Mouse (Mus musculus) neural tube, embryonic 14.5 days (tissue): ENCODE results near the gene Ampd3. TPM values are rescaled to one million over a fixed set of nuclear protein-coding genes. Genes with fewer than 3 reads are reported as not detected.

ENCODE experiments used
- ATAC-seq: fragments of 200-750 bp; cut with Nextera tagmentation; 2 replicates; pipeline ENCODE4 v1.8.0; 2017; ENCODE audit warnings: low read depth, mild to moderate bottlenecking, moderate TSS enrichment, moderate library complexity
- H3K27ac ChIP-seq: fragments of 300-500 bp; sonication (generic); 2 replicates; pipeline ENCODE4 v1.5.1; 2014; ENCODE audit warnings: low read depth, mild to moderate bottlenecking, control low read depth, low read length, moderate library complexity, mixed read lengths
- H3K27me3 ChIP-seq: fragments of 300-500 bp; sonication (generic); 2 replicates; pipeline ENCODE4 v1.6.1; 2014; ENCODE audit warnings: low read length; ENCODE audit not compliant: control insufficient read depth, insufficient read depth
- H3K36me3 ChIP-seq: fragments of 300-500 bp; sonication (generic); 2 replicates; pipeline ENCODE4 v1.6.1; 2014; ENCODE audit warnings: low read length, mixed read lengths; ENCODE audit not compliant: control insufficient read depth, insufficient read depth
- H3K4me1 ChIP-seq: fragments of 300-500 bp; sonication (generic); 2 replicates; pipeline ENCODE4 v1.6.1; 2014; ENCODE audit warnings: low read length; ENCODE audit not compliant: control insufficient read depth, insufficient read depth
- H3K4me2 ChIP-seq: fragments of 300-500 bp; sonication (generic); 2 replicates; pipeline ENCODE4 v1.6.1; 2014; ENCODE audit warnings: mild to moderate bottlenecking, low read depth, low read length, control low read depth
- H3K4me3 ChIP-seq: fragments of 300-500 bp; sonication (generic); 2 replicates; pipeline ENCODE4 v1.5.1; 2014; ENCODE audit warnings: low read depth, low read length, control low read depth, mixed read lengths
- H3K9ac ChIP-seq: fragments of 300-500 bp; sonication (generic); replicated peaks from 2 replicates; pipeline ENCODE4 v1.6.1; 2014; ENCODE audit warnings: low read depth, mild to moderate bottlenecking, control low read depth, low read length, mixed read lengths
- H3K9me3 ChIP-seq: fragments of 300-500 bp; sonication (generic); 2 replicates; pipeline ENCODE4 v1.6.1; 2016; ENCODE audit warnings: low read length; ENCODE audit not compliant: control insufficient read depth
- WGBS: fragments of 180-500 bp; shearing (Covaris S2); extraction: QIAGEN DNeasy Blood & Tissue Kit; methylation state at CpG from one replicate; pipeline ENCODE4 v1.1.7; 2014; 5-methylcytosine and 5-hydroxymethylcytosine counted together
- polyA plus RNA-seq: library from polyadenylated mRNA; unstranded; fragments of >200 nt; fragmentation: Nextera tagmentation; extraction: Ambion mirVana; gene quantifications from 2 replicates; pipeline ENCODE4 v1.2.1, GENCODE M21; 2014

The Ampd3 gene
- polyA plus RNA-seq, 1 experiment from 2014 or later, result 10.9 TPM

DNA sequence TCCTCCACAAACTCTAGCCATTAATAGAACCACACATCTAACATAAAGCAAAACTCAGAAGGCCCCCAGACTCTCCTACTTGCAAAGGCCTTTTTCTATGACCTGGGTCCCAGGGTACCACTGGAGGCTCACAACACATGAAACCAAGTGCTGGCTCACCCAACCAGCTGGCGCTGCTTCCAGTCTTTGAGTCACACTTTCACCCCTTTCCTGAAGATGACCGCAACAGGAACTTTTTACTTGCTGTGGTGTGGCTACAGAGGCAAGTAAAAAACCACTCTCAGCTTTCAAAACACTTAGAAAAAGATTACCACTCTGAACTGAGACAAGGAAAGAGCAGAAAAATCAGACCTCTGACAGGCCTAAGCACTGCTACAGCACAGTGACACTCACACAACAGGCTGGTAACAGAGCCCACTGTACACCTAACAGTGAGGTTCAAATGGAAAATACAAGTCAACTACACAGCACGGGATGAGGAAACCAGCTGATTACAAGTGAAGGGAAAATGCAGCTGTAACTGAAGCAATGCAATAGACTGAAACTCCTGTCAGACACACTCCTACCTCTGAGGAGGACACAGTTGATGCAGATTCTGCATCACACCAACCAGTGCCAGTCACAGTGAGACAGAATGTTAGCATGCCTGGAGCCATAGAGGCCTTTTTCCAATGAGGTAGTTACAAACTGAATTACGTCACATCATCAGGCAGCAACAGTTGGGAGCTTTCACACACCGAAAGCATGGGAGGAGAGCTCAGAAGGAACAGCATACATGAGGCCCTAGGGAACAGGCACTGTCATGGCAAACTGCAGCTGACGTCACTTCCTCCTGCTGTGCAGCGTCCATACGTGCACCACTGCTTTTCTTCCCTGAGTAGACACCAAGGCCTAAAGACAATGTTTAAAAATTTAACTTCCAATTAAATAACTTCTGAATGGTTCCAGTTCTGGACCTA is 56.3 kb downstream of the Ampd3 start:
- H3K9me3 ChIP-seq, result no peaks in the 10 kb centered on the region
- no peak overlapping the region for H3K27ac ChIP-seq
- H3K4me1 ChIP-seq, result no peaks in the 10 kb centered on the region
- WGBS, result 77% methylated on average over 8 of the region's 8 CpGs
- H3K9ac ChIP-seq, result no peak overlapping the region
- ATAC-seq, result no peak
- H3K27me3 ChIP-seq, result no peaks in the 10 kb centered on the region
- H3K4me3 ChIP-seq, result no peak overlapping the region
- H3K4me2 ChIP-seq, result no peak overlapping the region
- peaks cover 12% of the 10 kb centered on the region for H3K36me3 ChIP-seq

DNA sequence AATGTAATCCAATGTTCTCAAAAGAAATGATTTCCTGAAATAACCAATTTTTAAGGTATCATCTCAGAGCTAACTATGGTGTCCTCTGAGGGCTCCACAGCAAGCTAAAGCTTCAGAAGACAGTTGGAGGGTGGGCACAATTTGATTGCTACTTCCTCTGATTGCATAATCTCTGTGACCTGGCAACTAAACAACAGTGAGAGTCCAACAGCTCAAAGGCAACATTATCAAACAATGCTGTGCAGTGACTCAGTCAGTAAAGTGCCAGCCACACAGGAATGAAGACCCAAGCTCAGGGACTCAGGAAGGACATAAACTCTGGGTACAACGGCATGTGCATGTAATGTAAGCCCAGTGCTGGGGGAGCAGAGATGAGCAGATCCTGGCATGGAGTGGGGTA is 65.0 kb downstream of the Ampd3 start:
- no peak overlapping the region for H3K4me2 ChIP-seq
- H3K9me3 ChIP-seq, result no peaks in the 10 kb centered on the region
- 100% methylated on average over 1 of the region's 1 CpGs for WGBS
- no peak overlapping the region for H3K9ac ChIP-seq
- H3K27ac ChIP-seq, result no peak overlapping the region
- no peaks in the 10 kb centered on the region for H3K27me3 ChIP-seq
- H3K36me3 ChIP-seq, result 0 out of 2 replicates have a peak, but pooled peaks cover 4% of the 10 kb centered on the region
- no peak overlapping the region for H3K4me3 ChIP-seq
- H3K4me1 ChIP-seq, result no peaks in the 10 kb centered on the region
- ATAC-seq, result no peak

DNA sequence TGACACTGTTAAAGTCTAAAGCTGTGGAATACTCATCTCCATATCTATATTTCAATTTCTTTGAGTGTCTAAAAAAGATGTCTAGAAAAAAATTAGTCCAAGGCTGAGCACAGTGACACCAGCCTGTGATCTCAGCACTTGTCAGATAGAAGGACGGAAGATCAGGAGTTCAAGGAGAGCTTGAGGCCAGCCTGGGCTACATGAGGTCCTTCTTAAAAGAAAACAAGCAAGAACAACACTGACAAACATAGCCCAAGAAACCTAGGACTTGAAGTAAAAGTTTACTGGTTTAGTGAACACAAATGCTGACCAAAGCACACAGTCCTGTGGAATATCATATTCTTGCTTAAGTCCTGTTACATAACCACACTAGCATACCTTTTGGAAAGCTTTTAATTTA is 66.0 kb downstream of the Ampd3 start:
- H3K9me3 ChIP-seq, result no peaks in the 10 kb centered on the region
- H3K27ac ChIP-seq, result no peak overlapping the region
- no peak overlapping the region for H3K4me3 ChIP-seq
- 97% methylated on average over 1 of the region's 1 CpGs for WGBS
- no peak overlapping the region for H3K9ac ChIP-seq
- H3K27me3 ChIP-seq, result no peaks in the 10 kb centered on the region
- ATAC-seq, result no peak
- no peaks in the 10 kb centered on the region for H3K4me1 ChIP-seq
- 0 out of 2 replicates have a peak, but pooled peaks cover 2% of the 10 kb centered on the region for H3K36me3 ChIP-seq
- H3K4me2 ChIP-seq, result no peak overlapping the region

DNA sequence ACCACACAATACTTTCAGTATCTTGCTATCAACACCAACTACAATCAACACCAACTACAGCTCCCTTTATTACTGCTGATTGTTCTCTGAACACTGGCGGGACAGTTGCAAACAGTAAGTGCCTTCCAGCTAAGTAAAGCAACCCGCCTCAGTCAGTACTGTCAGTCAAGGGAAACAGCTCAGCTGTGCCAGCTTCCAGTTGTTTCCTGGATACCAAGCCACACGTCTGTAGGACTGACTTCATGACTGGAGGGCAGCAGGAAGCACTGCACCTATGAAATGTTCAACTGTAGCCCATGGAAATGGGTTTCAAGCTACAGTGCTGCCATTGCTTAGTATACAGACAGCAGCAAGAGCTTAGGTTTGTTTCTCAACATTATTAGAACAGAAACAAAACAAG is 66.5 kb downstream of the Ampd3 start:
- H3K4me2 ChIP-seq, result no peak overlapping the region
- H3K36me3 ChIP-seq, result no peaks in the 10 kb centered on the region
- H3K4me1 ChIP-seq, result no peaks in the 10 kb centered on the region
- no peaks in the 10 kb centered on the region for H3K27me3 ChIP-seq
- H3K9ac ChIP-seq, result no peak overlapping the region
- H3K27ac ChIP-seq, result no peak overlapping the region
- no peak for ATAC-seq
- H3K9me3 ChIP-seq, result no peaks in the 10 kb centered on the region
- H3K4me3 ChIP-seq, result no peak overlapping the region
- 48% methylated on average over 3 of the region's 3 CpGs for WGBS

DNA sequence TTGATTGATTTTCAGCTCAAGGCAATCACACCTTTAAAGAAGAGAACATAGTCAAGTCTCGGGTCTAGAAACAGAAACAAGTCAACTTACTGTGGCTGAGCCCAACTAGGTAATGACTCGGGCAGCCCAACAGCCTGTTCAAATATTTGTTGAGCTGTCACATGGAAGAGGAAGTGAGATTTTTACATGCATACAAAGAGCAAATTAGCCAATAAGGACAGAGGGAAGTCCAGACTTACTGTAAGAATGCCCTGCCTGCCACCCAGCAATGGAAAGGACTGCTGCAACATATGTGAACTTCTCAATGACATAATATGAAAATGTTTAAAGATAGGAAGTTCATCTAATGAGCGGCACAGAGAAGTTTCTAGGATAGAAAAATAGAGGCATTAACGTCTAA is 72.3 kb downstream of the Ampd3 start:
- Histone ChIP-seq H3K27ac (no peak overlapping the region), H3K27me3 (no peaks in the 10 kb centered on the region), H3K4me3 (no peak overlapping the region), H3K9ac (no peak overlapping the region), H3K4me1 (peaks cover 3% of the 10 kb centered on the region; the same call in 1 of the 2 replicates), H3K4me2 (no peak overlapping the region), H3K9me3 (no peaks in the 10 kb centered on the region), H3K36me3 (no peaks in the 10 kb centered on the region)
- no peak for ATAC-seq
- 84% methylated on average over 4 of the region's 4 CpGs for WGBS

DNA sequence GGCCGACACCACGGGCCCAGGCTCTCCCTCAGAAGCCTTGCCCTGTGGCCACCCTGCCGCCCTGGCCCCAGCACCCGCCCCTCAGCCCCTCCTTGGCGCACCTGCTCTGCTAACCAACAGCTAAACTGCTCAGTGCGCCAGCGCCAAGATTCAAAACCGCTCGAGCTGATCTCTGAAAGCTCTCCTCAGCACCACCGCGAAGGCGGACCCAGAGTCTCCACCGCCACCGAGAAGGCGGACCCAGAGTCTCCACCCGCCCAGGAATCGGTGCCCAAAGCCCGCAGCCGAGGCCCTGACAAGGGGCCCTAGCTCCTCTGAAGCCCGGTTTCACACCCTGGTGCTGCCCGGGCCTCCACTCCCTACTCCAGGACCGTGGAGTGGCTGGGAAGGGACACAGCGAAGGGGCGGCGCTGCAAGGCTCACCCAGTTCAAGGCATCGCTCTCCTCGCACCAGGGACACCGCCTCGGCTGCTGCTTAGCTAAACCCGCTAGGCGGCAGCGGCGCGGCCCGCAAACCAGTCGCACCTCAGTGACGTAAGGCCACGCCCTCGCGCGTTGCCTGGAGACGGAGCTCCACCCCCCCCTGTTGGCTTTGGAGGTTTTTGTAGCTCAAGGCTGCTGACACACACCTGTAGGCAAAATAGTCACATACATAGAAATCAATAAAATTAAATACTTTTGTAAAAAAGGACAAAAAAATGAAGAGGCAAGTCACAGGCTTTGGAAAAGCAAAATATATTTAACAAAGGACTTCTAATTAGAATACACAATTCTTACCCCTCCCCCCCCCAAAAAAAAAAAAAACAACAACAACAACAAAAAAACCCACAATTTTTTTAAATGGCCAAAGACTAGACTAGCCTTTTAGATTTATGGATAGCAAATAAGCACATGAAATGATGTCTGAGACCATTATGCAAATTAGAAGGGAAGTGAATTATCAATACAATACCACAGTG is 76.2 kb downstream of the Ampd3 start, which contains the start of gene Rnf141:
Gene Rnf141 (minus strand): TSS at position 542 of the 959 bp plus-strand sequence.
- Histone ChIP-seq H3K4me3 (peak within 1 kb of the TSS; percentile 53), H3K4me1 (peaks cover 3% of the 10 kb centered on the region; the same call in 1 of the 2 replicates), H3K4me2 (peak within 1 kb of the TSS; percentile 85), H3K9me3 (no peaks in the 10 kb centered on the region), H3K27ac (peak within 1 kb of the TSS; percentile 83), H3K36me3 (no peaks in the 10 kb centered on the region), H3K27me3 (no peaks in the 10 kb centered on the region), H3K9ac (peak within 1 kb of the TSS; percentile 69)
- WGBS, result under 1% methylated on average over 38 of the region's 42 CpGs
- ATAC-seq, result peak; percentile 96

DNA sequence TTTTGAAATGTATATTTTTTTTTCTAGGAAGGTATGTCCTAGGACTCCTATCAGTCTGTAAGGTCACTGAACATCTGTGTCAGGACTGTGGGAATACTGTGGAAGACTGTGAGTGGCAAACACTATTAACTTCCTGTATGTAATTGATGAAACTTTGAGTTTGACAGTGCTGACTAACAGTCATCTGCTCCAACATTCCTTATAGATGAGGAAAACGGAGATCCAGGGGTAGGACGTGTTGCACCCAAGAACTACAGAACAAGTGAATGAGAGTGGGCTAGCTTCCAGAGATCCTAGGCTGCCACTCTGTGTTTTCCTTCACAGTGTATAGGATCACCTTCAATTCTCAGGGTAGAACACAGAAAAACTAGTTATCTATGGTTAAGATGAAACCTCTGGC is 79.3 kb downstream of the Ampd3 start:
- no peaks in the 10 kb centered on the region for H3K27me3 ChIP-seq
- H3K9ac ChIP-seq, result no peak overlapping the region
- WGBS, result 87% methylated on average over 2 of the region's 2 CpGs
- H3K4me1 ChIP-seq, result peaks cover 3% of the 10 kb centered on the region; the same call in 1 of the 2 replicates
- H3K4me3 ChIP-seq, result no peak overlapping the region
- no peak overlapping the region for H3K27ac ChIP-seq
- no peak for ATAC-seq
- no peaks in the 10 kb centered on the region for H3K9me3 ChIP-seq
- no peaks in the 10 kb centered on the region for H3K36me3 ChIP-seq
- no peak overlapping the region for H3K4me2 ChIP-seq

DNA sequence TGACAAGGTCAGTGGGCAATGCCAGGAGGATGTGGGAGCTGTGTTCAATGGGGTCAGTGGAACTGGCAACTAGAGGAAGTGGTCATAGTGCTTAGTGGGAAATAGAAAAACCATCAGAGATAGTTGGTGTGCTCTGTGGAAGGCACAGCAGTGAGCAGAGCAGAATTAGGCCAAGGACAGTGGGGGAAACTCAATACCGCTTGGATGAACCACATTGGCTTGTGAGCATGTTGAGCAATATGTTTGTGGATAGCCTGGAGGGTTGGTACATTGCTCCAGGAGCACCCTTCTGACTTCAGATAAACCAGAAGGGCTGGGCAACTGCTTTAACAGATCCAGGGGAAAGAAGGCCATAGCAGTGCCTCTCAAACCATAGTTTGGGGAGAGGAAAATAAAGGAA is 80.4 kb downstream of the Ampd3 start:
- no peak overlapping the region for H3K4me2 ChIP-seq

More for the DNA sequence above, 80.4 kb downstream of the Ampd3 start:
- Histone ChIP-seq H3K9ac (no peak overlapping the region), H3K27ac (no peak overlapping the region), H3K27me3 (no peaks in the 10 kb centered on the region), H3K4me1 (peaks cover 1% of the 10 kb centered on the region; the same call in 1 of the 2 replicates), H3K4me3 (no peak overlapping the region), H3K36me3 (no peaks in the 10 kb centered on the region), H3K9me3 (no peaks in the 10 kb centered on the region)
- 96% methylated on average over 1 of the region's 1 CpGs for WGBS
- ATAC-seq, result no peak
